12 mouse cellular contexts compared by ENCODE assay signal in the genomic region with DNA sequence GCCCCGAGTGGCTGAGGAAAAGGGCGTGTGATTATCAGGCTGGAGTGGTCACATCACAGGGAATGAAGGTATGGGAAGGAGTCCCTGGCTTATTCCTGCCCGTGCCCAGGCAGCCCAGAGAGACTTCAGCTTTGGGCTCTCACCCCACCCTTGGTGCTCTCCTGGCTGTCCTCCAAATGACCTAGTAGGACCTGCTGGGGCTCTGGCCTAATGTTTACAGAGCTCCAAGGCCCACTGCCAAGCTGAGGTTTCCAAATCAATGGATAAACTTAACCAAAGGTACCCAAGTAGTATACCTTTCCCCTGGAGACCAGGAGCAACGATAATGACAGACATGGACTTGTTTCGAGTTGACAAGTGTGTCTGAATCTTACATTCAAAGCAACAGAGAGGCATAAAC.
DNase-seq lines count a peak whose midpoint lies in the region.
"Had no signal": no experiment of that assay in that cellular context is flagged by ENCODE, and none has a peak within 500 bp of the region (broad histone marks: within the 10 kb centered on the region; RNA-seq: fewer than 3 reads in every experiment).

No protein-coding gene starts in this region.

- H3K4me1 ChIP-seq in limb, embryonic 10.5 days = peaks cover 16% of the 10 kb centered on the region

- H3K4me3 ChIP-seq in limb, embryonic 10.5 days = no peak overlapping the region
- H3K4me3 ChIP-seq: embryonic facial prominence, embryonic 10.5 days; myocyte had no signal

- no peak overlapping the region for H3K27ac ChIP-seq in limb, embryonic 10.5 days
- H3K27ac ChIP-seq: embryonic facial prominence, embryonic 10.5 days; hindbrain, embryonic 14.5 days had no signal

- 96% methylated on average over 5 of the region's 5 CpGs for WGBS in limb, embryonic 10.5 days

- DNase-seq in adrenal gland, postnatal 14 days = peak; percentile 67
- no peak for DNase-seq in adrenal gland, postnatal 4 days (ENCODE audit: low spot score in 2 of 2)
- DNase-seq in kidney, adult 8-10 months = peak; percentile 39 to 51
- no peak for DNase-seq in kidney, postnatal 4 days
- DNase-seq in kidney, postnatal 36 days = peak; percentile 43 to 62
- peak; percentile 77 for DNase-seq in lung, postnatal 36 days
- no peak for DNase-seq in limb, embryonic 10.5 days (ENCODE audit: low spot score)
- DNase-seq in testis, postnatal 10 days (ENCODE audit: low spot score) = no peak
- DNase-seq: gastrocnemius, postnatal 10 days had no signal

- no peaks in the 10 kb centered on the region for H3K27me3 ChIP-seq in limb, embryonic 10.5 days (ENCODE audit: low read depth, poor library complexity, severe bottlenecking)

- H3K36me3 ChIP-seq in limb, embryonic 10.5 days = no peaks in the 10 kb centered on the region

- no peaks in the 10 kb centered on the region for H3K9me3 ChIP-seq in limb, embryonic 10.5 days (replicated peaks)
- H3K9me3 ChIP-seq: embryonic facial prominence, embryonic 10.5 days had no signal

Comparison
In these comparisons a context has a peak if more than half of its experiments do, and no peak if none do; other contexts are left out.
1. DNase-seq: peak in adrenal gland, postnatal 14 days (single experiment), kidney, adult 8-10 months (2 of 2), kidney, postnatal 36 days (2 of 2) and lung, postnatal 36 days (single experiment); none in adrenal gland, postnatal 4 days (0 of 2), kidney, postnatal 4 days (0 of 2), limb, embryonic 10.5 days (single experiment) and testis, postnatal 10 days (single experiment).